Mouse (Mus musculus): Measurements from ENCODE around the gene Tmem204. TPM values are rescaled to one million over a fixed set of nuclear protein-coding genes. Genes with fewer than 3 reads are reported as not detected.

Gene Tmem204
- polyA plus RNA-seq, 1 experiment from 2014 or later: 16.3 TPM

GRCm38 (mm10) chr17:25084835-25085385 is 1.5 kb upstream of the Tmem204 start:
- H3K9ac ChIP-seq: no peak overlapping the region
- H3K27me3 ChIP-seq (replicated peaks): no peaks in the 10 kb centered on the region
- H3K36me3 ChIP-seq: peaks cover 2% of the 10 kb centered on the region; the same call in 1 of the 2 replicates
- WGBS: 86% methylated on average over 13 of the region's 13 CpGs
- H3K27ac ChIP-seq (ENCODE audit: poor library complexity, severe bottlenecking): no peak overlapping the region
- H3K4me1 ChIP-seq (replicated peaks): peaks cover 60% of the 10 kb centered on the region
- H3K4me2 ChIP-seq: no peak overlapping the region
- ATAC-seq (ENCODE audit: insufficient number of reproducible peaks, low FRiP score): no peak
- no peak overlapping the region for H3K4me3 ChIP-seq
- H3K9me3 ChIP-seq (replicated peaks): no peaks in the 10 kb centered on the region

DNA sequence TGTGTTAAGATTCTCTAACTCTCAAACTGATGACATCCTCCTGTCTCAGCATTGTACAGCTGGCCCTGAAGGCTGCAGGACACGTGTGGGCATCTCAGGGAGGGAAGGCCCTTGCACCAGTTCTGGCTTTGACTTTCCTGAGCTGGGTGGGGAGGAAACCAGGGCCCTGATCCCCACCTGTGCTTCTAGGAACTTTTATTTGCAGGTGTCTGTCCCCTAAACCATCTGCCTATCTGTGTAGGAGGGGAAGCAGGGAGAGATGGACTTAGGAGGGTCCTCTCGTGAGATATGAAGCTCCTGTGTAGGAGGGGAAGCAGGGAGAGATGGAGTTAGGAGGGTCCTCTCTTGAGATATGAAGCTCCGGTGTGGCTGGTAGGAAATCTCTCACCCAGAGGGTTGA is 504 bp downstream of the Tmem204 start:
- H3K9ac ChIP-seq: no peak overlapping the region
- H3K4me3 ChIP-seq: no peak overlapping the region
- ATAC-seq (ENCODE audit: insufficient number of reproducible peaks, low FRiP score): no peak
- H3K27me3 ChIP-seq (replicated peaks): no peaks in the 10 kb centered on the region
- whole genome bisulfite sequencing: 40% methylated on average over 3 of the region's 3 CpGs
- H3K4me2 ChIP-seq: no peak overlapping the region
- H3K9me3 ChIP-seq (replicated peaks): no peaks in the 10 kb centered on the region
- peak overlapping the region; percentile 90 for H3K27ac ChIP-seq (ENCODE audit: poor library complexity, severe bottlenecking)
- H3K4me1 ChIP-seq (replicated peaks): peaks cover 60% of the 10 kb centered on the region
- H3K36me3 ChIP-seq: 0 out of 2 replicates have a peak, but pooled peaks cover 2% of the 10 kb centered on the region

GRCm38 (mm10) chr17:25082081-25082847 is 1.1 kb downstream of the Tmem204 start:
- 27% methylated on average over 14 of the region's 14 CpGs for WGBS
- peak; percentile 23; the same call in 1 of the 2 replicates for ATAC-seq (ENCODE audit: insufficient number of reproducible peaks, low FRiP score)
- H3K36me3 ChIP-seq: no peaks in the 10 kb centered on the region
- H3K4me2 ChIP-seq: peak overlapping the region; percentile 25
- H3K9me3 ChIP-seq (replicated peaks): no peaks in the 10 kb centered on the region
- 0 out of 2 replicates have a peak overlapping the region, but pooled peaks have one; percentile 34 for H3K9ac ChIP-seq
- peaks cover 66% of the 10 kb centered on the region for H3K4me1 ChIP-seq (replicated peaks)
- no peaks in the 10 kb centered on the region for H3K27me3 ChIP-seq (replicated peaks)
- peak overlapping the region; percentile 90 for H3K27ac ChIP-seq (ENCODE audit: poor library complexity, severe bottlenecking)
- H3K4me3 ChIP-seq: no peak overlapping the region

- peaks cover 70% of the 10 kb centered on the region for H3K4me1 ChIP-seq (replicated peaks)
- H3K9ac ChIP-seq: peak overlapping the region; percentile 49
Measured at GRCm38 (mm10) chr17:25080960-25081381, 2.4 kb downstream of the Tmem204 start.

DNA sequence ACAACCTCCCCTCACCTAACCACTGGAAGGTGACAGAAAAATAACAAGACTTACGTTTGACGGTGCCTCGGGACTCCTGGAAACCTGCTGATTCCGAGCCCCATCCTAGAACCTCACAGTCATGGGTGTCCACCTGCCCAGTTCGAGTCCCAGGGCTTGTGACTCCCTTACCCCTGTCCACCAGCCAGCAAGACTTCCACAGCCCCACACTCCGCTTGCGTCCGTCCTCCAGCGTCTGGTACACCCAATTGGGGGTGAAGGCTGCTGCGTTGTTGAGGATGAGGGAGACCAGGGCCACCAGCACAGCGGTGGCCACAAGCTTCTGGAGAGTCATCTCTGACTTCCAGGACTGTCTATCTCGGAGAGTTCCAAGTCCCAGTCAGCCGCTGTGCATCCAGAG is 3.2 kb downstream of the Tmem204 start:
- Histone ChIP-seq H3K27me3 (replicated peaks) (no peaks in the 10 kb centered on the region), H3K4me3 (peak overlapping the region; percentile 50), H3K27ac (ENCODE audit: poor library complexity, severe bottlenecking) (peak overlapping the region; percentile 90), H3K4me2 (peak overlapping the region; percentile 60), H3K9ac (peak overlapping the region; percentile 49), H3K4me1 (replicated peaks) (peaks cover 64% of the 10 kb centered on the region), H3K9me3 (replicated peaks) (no peaks in the 10 kb centered on the region), H3K36me3 (0 out of 2 replicates have a peak, but pooled peaks cover 8% of the 10 kb centered on the region)
- WGBS: 77% methylated on average over 13 of the region's 13 CpGs
- ATAC-seq (ENCODE audit: insufficient number of reproducible peaks, low FRiP score): no peak

More at GRCm38 (mm10) chr17:25080960-25081381, 2.4 kb downstream of the Tmem204 start:
- 0 out of 2 replicates have a peak, but pooled peaks cover 8% of the 10 kb centered on the region for H3K36me3 ChIP-seq
- H3K27ac ChIP-seq (ENCODE audit: poor library complexity, severe bottlenecking): peak overlapping the region; percentile 90
- no peaks in the 10 kb centered on the region for H3K27me3 ChIP-seq (replicated peaks)
- no peaks in the 10 kb centered on the region for H3K9me3 ChIP-seq (replicated peaks)
- ATAC-seq (ENCODE audit: insufficient number of reproducible peaks, low FRiP score): peak; percentile 34; the same call in 1 of the 2 replicates
- H3K4me2 ChIP-seq: peak overlapping the region; percentile 60
- peak overlapping the region; percentile 50 for H3K4me3 ChIP-seq
- WGBS: 57% methylated on average over 11 of the region's 11 CpGs

- peak; percentile 41 for ATAC-seq (ENCODE audit: insufficient number of reproducible peaks, low FRiP score)
- Histone ChIP-seq H3K36me3 (0 out of 2 replicates have a peak, but pooled peaks cover 8% of the 10 kb centered on the region), H3K27me3 (replicated peaks) (no peaks in the 10 kb centered on the region), H3K4me2 (peak overlapping the region; percentile 60), H3K27ac (ENCODE audit: poor library complexity, severe bottlenecking) (0 out of 2 replicates have a peak overlapping the region, but pooled peaks have one; percentile 13), H3K9ac (no peak overlapping the region), H3K9me3 (replicated peaks) (no peaks in the 10 kb centered on the region), H3K4me3 (peak overlapping the region; percentile 20), H3K4me1 (replicated peaks) (peaks cover 47% of the 10 kb centered on the region)
- WGBS: 62% methylated on average over 13 of the region's 13 CpGs
Measured at GRCm38 (mm10) chr17:25077771-25078372, 5.5 kb downstream of the Tmem204 start.

DNA sequence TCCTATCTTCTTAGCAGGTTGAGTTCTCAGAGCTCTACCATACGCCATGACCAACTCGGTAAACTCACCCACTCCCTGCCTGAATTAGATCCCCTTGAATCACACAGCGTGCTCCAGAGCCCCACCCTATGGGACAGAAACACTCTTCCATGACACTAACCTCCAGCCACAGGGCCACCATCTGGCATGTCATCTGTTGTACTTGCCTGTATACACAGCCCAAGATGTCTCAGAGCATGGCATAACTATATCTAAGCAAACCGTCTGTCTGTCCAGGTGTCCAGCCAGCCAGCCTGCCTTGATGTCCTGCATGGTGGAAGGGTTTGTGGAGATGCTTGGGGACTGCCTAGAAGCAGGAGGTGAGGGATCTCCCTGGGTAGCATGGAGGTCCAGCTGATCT is 6.5 kb downstream of the Tmem204 start:
- H3K4me3 ChIP-seq: 0 out of 2 replicates have a peak overlapping the region, but pooled peaks have one; percentile 1
- 83% methylated on average over 4 of the region's 4 CpGs for WGBS
- peak overlapping the region; percentile 60 for H3K4me2 ChIP-seq
- H3K9me3 ChIP-seq (replicated peaks): no peaks in the 10 kb centered on the region
- H3K27me3 ChIP-seq (replicated peaks): no peaks in the 10 kb centered on the region
- 0 out of 2 replicates have a peak overlapping the region, but pooled peaks have one; percentile 25 for H3K9ac ChIP-seq
- H3K4me1 ChIP-seq (replicated peaks): peaks cover 43% of the 10 kb centered on the region
- no peak overlapping the region for H3K27ac ChIP-seq (ENCODE audit: poor library complexity, severe bottlenecking)
- 0 out of 2 replicates have a peak, but pooled peaks cover 8% of the 10 kb centered on the region for H3K36me3 ChIP-seq
- no peak for ATAC-seq (ENCODE audit: insufficient number of reproducible peaks, low FRiP score)

- WGBS: 41% methylated on average over 2 of the region's 2 CpGs
- Histone ChIP-seq H3K36me3 (0 out of 2 replicates have a peak, but pooled peaks cover 6% of the 10 kb centered on the region), H3K4me2 (no peak overlapping the region), H3K9ac (no peak overlapping the region), H3K27me3 (replicated peaks) (no peaks in the 10 kb centered on the region), H3K4me1 (replicated peaks) (peaks cover 50% of the 10 kb centered on the region), H3K9me3 (replicated peaks) (no peaks in the 10 kb centered on the region), H3K27ac (ENCODE audit: poor library complexity, severe bottlenecking) (peak overlapping the region; percentile 49; the same call in 1 of the 2 replicates), H3K4me3 (no peak overlapping the region)
- no peak for ATAC-seq (ENCODE audit: insufficient number of reproducible peaks, low FRiP score)
Measured at GRCm38 (mm10) chr17:25068690-25069089, 14.7 kb downstream of the Tmem204 start.

- 40% methylated on average over 8 of the region's 8 CpGs for WGBS
- no peaks in the 10 kb centered on the region for H3K27me3 ChIP-seq (replicated peaks)
- ATAC-seq (ENCODE audit: insufficient number of reproducible peaks, low FRiP score): peak; percentile 36; the same call in 1 of the 2 replicates
Measured at GRCm38 (mm10) chr17:25067442-25067851, 15.9 kb downstream of the Tmem204 start.

GRCm38 (mm10) chr17:25066595-25066994 is 16.8 kb downstream of the Tmem204 start:
- Histone ChIP-seq H3K36me3 (peaks cover 13% of the 10 kb centered on the region; the same call in 1 of the 2 replicates), H3K27me3 (replicated peaks) (no peaks in the 10 kb centered on the region), H3K9me3 (replicated peaks) (no peaks in the 10 kb centered on the region), H3K9ac (no peak overlapping the region), H3K4me1 (replicated peaks) (peaks cover 50% of the 10 kb centered on the region), H3K4me2 (no peak overlapping the region), H3K27ac (ENCODE audit: poor library complexity, severe bottlenecking) (no peak overlapping the region), H3K4me3 (no peak overlapping the region)
- no peak for ATAC-seq (ENCODE audit: insufficient number of reproducible peaks, low FRiP score)
- WGBS: 91% methylated on average over 7 of the region's 7 CpGs

More at GRCm38 (mm10) chr17:25067442-25067851, 15.9 kb downstream of the Tmem204 start:
- H3K4me2 ChIP-seq: no peak overlapping the region
- peaks cover 49% of the 10 kb centered on the region for H3K4me1 ChIP-seq (replicated peaks)
- H3K36me3 ChIP-seq: 0 out of 2 replicates have a peak, but pooled peaks cover 6% of the 10 kb centered on the region
- H3K4me3 ChIP-seq: no peak overlapping the region
- H3K9me3 ChIP-seq (replicated peaks): no peaks in the 10 kb centered on the region
- H3K27ac ChIP-seq (ENCODE audit: poor library complexity, severe bottlenecking): peak overlapping the region; percentile 69
- no peak overlapping the region for H3K9ac ChIP-seq

All from heart, embryonic 12.5 days (tissue).